Mouse (Mus musculus): Measurements from ENCODE around the gene Cdyl2. TPM values are rescaled to one million over a fixed set of nuclear protein-coding genes. Genes with fewer than 3 reads are reported as not detected.

The Cdyl2 gene
- total RNA-seq, 2 experiments from 2014 or later: 16.8 to 23.2 TPM

DNA sequence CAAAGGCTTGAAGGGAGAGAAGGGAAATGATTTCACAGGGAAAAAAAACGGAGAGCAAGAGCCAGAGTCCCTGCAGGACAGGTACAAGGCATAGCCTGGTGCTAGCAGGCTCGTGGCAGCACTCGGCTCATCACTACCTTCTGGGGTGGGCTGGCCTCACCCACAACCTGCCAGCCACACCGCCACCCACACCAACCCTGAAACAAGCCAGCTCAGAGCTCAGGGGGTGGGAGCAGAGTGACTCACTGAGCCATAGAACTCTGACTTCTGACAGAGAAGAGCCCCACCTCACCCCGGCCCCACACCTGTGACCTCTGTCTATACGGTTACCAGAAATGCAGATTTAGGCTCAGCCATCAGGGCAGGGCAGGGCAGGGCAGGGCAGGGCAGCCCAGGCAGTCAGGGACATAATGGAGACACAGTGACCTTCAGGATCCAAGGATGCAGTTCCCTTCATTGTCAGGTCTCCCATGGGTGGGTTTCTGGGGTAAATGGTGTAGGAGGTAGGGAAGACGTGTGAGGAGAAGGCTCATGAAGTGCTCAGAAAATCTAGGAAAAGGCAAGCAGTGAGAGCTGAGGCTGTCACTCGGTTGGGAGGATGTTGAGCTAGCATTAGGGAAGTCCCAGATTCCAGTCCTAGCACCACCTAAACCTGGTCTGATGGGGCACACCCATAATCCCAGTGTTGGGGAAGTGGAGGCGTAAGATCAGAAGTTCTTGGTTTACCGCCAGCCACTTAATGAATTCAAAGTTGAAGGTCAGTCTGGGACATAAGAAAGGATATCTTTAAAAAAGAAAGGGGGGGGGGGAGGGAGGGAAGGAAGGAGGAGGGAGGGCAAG, 58.6 kb downstream of the Cdyl2 start:
- DNase-seq (ENCODE audit: low spot score in 2 of 2): peak; percentile 32 to 53
- intact Hi-C loops (cut with DNase I): loop anchor here (5.0 kb wide), 2 partner anchors 52 to 58 kb away; partner anchors contain the start of gene Cdyl2

DNA sequence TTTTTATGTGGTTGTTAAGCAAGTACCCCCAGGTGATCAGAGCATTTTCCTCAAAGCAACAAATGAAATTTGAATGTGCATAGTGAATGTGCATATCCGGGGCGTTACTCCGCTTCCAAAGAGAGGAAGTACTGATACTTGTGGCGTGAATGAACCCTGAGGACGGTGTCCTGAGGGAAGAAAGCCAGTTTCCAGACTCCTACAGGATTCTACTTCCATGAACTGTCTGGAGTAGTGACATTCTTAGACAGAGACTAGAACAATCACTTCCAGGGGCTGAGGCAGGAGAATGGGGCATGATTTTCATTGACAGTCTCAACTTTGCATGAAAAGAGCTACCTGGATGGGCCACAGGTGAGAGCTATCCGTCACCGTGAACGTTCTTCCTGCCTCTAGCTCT, 59.3 kb downstream of the Cdyl2 start:
- intact Hi-C loops (cut with DNase I): loop anchor here (5.0 kb wide), 2 partner anchors 51 to 59 kb away; partner anchors contain the start of gene Cdyl2
- DNase-seq (ENCODE audit: low spot score in 2 of 2): no peak

DNA sequence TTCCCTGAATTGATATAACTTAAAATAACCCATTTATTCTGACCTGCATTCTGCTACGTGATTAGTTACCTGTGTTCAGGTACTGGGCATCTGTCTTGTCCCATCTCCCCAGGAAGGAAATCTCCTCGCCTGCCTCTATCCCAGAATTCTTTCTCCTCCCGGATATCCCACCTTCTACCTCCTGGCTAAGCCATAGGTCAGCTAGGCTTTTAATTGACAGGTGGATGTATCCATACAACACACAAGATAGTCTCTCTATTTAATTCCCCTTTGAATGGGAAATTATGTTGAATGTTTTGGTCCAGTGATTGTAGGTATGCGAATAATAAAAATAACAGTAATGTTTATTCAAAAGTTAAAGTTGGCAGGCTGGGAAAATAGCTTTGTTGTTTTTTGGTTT, 59.7 kb downstream of the Cdyl2 start:
- intact Hi-C loops (cut with DNase I): loop anchor here (5.0 kb wide), 2 partner anchors 51 to 59 kb away; partner anchors contain the start of gene Cdyl2
- no peak for DNase-seq (ENCODE audit: low spot score in 2 of 2)

DNA sequence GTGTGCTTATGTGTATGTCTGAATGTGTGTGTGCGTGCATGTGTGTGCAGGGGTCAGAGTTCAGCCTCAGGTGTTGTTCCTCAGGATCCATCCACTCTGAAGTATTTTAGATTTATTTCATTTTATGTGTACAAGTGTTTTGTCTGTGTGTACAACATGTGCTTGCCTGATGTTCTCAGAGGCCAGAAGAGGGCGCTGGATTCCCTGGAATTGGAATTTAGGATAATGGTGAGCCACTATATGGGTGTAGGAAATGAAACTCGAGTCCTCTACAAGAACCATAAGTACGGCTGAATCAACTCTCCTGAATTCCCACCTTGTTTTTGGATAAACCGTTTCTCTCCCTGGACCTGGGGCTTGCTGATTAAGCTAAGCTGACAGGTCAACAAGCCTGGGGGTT, 61.2 kb downstream of the Cdyl2 start:
- no peak for DNase-seq (ENCODE audit: low spot score in 2 of 2)
- intact Hi-C loops (cut with DNase I): loop anchor here (5.0 kb wide), 2 partner anchors 49 to 61 kb away; partner anchors contain the start of gene Cdyl2

DNA sequence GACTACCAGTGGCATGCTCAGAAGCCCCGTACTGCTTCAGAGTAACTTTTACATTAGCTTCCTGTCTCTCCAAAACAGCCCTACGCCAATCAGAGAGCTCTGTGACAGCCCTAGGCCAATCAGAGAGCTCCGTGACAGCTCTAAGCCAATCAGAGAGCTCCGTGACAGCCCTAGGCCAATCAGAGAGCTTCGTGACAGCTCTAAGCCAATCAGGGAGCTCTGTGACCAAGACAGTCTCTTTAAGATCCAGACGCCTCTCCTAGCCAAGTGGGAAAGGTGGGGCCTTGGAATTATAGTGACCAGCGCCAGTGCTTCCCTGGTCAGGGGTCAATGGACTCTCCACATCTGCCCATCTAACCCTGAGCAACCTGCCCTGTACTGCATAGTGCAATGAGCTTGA, 62.2 kb downstream of the Cdyl2 start:
- intact Hi-C loops (cut with DNase I): loop anchor here (5.0 kb wide), 2 partner anchors 48 to 62 kb away; partner anchors contain the start of gene Cdyl2
- no peak for DNase-seq (ENCODE audit: low spot score in 2 of 2)

DNA sequence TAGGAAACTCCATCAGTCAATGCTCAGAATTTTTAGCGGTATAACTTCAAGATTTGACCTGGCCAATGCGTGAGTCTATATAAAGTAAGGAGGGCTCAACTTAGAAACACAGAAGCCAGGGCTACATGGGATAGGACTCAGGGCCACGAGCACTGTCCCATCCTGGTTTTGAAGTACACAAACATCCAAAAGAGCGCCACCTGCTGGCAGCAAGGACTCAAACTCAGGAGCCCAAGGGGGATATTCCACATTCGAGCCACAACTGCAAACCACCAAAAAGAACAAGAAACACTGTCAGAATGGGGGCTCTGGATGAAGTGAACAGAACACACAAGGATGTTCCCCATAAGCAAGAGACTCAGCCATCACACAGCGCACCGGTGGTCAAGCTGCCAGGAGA, 63.8 kb downstream of the Cdyl2 start:
- intact Hi-C loops (cut with DNase I): loop anchor here (10.0 kb wide), 1 partner anchor 196 kb away; no protein-coding TSS in a partner anchor
- DNase-seq (ENCODE audit: low spot score in 2 of 2): no peak

DNA sequence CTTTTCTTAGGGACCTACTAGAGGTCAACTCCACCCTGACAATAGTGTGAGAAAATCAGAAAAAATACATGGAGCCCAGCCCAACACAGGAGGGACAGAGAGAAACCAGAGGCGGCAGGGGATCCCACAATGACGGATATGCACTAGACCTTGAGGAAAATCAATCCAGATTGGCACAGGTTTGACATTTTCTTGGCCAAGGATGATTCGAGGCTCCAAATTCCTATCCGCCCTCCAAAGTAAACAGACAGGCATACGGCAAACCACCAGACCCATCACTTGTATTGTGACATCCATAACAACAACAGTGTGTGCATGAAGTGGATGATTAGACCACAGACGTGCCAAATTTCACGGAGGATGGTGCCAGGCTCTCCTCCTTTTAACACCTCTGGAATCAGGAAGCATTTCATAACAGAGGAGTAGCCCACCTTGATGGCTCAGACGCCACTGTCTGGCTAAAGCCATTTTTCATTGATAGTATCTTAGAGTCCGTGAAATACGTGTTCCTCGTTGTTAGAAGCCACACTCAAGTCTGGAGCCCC, 65.9 kb downstream of the Cdyl2 start:
- DNase-seq (ENCODE audit: low spot score in 2 of 2): no peak
- intact Hi-C loops (cut with DNase I): loop anchor here (10.0 kb wide), 1 partner anchor 198 kb away; no protein-coding TSS in a partner anchor

DNA sequence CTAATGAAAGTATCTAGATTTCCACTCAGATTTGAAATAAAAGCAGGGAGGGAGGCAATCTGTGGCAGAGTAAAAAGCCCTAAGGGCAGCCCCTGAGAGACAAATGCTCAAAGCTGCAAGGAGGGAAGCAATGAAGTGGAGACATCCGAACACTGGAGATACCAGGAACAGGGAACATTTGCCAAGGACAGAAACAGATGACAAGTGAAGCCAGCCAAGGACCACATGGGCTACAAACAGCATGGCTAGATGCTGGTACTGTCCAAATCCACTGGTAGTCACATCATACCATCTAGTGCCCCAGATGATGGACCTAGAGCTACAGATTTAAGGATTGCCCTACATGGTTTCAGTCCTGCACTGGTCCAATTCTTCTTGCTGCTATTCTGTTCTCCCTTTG, 71.3 kb downstream of the Cdyl2 start:
- intact Hi-C loops (cut with DNase I): loop anchor here (10.0 kb wide), 1 partner anchor 203 kb away; no protein-coding TSS in a partner anchor
- DNase-seq (ENCODE audit: low spot score in 2 of 2): no peak

DNA sequence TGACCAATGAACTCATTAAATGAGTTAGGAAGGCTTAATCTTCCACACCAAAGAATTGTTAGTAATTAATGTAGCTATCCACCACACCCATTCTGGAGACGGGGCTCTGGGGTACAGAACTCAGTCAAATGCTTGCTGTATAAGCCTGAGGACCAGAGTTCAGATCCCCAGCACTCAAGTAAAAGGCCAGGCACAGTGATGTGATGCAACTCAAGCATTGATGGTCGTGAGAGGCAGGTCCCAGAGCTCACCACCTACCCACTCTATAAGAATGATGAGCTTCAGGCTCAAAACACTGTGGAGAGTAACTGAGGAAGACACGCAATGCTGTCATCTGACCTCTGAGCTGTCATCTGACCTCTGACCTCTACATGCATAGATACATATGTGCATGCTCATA, 76.0 kb downstream of the Cdyl2 start:
- intact Hi-C loops (cut with DNase I): no loop called here
- DNase-seq (ENCODE audit: low spot score in 2 of 2): no peak

DNA sequence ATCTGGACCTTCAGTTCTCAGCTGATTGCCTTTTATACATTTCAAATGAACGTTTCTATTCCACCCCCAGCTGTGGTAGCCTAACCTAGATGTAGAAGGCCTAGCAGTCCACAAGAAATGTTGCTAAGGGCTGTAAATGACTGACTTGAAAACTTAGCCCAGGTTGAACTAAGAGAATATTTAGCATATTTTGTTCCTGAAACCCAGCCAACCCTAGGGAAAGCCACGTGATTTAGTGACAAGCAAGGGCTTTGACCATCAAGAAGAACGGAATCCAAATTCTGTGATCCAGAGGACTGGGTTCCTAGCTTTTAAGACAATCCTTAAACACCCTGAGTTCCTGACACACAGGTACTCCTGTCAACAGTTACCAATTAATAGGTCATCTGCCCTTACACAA, 77.9 kb downstream of the Cdyl2 start:
- intact Hi-C loops (cut with DNase I): no loop called here

DNA sequence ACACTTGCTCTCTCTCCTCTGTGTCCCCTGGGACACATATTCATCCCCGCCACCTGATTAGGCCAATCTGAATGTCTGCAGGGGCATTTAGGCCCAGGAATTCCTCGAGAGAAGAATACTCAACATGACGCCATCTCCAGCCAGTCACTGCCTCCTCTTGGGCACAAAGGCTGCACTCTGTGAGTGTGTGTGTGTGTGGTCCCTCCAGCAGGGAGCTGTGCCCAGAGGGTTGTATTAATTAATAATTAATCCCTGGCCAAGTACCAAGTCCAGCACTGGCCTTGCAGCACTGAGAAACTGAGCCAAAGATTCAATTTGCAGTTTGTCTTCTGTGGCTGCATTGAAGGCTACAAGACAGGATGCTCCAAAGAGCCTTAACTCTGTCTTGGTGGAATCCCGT, 79.8 kb downstream of the Cdyl2 start:
- no peak for DNase-seq (ENCODE audit: low spot score in 2 of 2)
- intact Hi-C loops (cut with DNase I): no loop called here

More for the DNA sequence above, 77.9 kb downstream of the Cdyl2 start:
- no peak for DNase-seq (ENCODE audit: low spot score in 2 of 2)

DNA sequence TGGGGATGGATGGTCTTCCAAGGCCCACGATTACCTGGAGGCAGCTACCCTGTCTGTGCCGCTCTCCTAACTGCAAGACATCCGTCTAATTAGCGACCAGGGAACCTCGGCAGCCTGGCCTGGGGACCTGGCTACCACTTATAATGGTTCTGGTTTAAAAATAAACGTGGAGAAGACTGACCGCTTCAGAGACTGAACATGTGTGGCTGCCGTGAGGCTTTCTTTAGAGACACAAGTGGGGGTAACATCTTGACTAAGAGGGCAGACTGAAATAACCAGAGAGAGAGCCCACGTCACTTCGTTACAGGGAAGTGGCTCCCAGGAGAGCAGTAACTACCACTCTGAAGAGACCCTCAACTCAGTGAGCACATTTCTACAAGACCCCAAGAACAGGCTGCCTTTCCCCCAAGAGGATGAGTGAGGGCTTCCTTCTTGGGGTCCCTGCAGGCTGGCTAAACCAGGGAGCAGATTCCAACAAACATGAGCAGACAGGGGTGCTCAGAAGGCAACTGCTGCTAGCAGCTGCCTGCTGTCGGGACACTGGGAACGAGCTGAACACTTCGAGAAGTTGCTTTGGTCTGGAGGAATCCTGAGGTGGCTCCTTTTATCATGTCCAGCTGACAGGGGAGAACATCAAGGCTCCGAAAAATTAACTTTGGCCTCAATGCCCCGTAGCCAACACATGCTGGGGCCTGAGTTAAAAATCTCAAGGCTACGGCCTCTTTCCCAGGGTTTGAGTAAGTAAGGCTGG, 82.6 kb downstream of the Cdyl2 start:
- no peak for DNase-seq (ENCODE audit: low spot score in 2 of 2)
- intact Hi-C loops (cut with DNase I): no loop called here

DNA sequence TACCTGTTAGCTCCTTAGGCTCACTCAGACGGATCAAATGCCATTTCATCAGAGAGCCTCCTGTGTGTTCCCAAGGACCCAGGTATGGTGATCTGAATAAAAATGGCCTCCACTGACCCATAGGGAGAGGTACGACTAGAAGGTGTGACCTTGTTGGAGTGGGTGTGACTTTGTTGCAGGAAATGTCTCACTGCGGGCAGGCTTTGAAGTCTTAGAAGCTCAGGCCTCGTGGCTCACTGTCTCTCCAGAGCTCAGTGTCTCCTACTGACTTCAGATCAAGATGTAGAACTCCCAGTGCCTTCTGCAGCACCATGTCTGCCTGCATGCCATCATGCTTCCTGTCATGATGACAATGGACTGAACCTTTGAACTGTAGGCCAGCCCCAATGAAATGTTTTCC, 87.4 kb downstream of the Cdyl2 start:
- intact Hi-C loops (cut with DNase I): no loop called here
- no peak for DNase-seq (ENCODE audit: low spot score in 2 of 2)

DNA sequence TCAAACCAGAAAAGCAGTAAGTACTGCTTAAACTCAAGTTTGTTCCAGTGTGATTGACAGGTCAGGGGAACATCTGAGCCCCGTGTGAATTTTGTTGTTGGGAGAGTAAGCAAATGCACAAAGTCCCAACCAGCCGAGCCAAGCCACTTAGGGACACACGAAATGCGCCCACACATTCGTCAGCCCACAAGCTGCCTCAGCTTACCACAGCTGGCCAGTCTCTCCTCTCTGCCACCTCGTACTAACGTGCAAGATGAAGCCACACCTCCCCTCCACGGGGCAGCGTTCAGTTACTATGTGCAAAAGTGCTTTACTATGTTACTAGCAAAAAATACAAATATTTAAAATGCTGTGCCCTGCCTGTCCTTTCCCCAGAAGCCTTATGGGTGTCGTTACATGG, 91.9 kb downstream of the Cdyl2 start:
- intact Hi-C loops (cut with DNase I): no loop called here
- no peak for DNase-seq (ENCODE audit: low spot score in 2 of 2)

DNA sequence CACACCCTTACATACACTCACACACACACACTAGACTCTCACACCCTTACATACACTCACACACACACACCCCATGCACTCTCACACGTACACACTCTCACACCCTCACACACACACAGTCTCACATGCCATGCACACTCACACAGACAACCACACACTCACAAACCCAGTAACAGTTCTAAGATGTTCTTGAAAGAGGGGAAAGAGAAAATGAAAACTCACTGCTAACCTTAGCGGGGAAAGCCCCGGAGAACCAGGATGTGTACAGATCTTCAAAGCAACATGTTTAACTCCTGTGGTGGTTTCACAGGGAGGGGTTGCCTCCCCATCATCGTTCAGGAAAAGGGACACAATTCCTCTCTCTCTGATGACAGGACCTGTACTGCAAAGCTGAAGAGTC, 94.8 kb downstream of the Cdyl2 start:
- DNase-seq (ENCODE audit: low spot score in 2 of 2): no peak
- intact Hi-C loops (cut with DNase I): no loop called here

DNA sequence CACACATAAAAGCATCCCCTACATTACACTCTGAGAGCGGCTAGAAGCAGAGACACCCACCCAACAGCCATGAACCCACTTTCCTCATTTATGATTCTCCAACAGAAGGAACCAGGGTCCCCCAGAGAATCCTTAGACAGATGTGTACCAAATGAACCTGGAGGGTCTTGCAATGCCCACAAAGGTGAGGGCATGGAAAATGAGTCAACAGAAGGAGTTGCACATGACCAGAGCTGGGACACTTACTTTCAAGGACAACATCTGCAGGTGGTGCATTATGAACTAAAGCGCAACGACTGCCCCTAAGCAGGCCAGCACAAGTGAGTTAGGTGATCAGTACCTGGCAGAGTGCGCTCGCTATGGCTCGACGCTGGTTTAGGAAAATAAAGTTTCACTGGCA, 95.6 kb downstream of the Cdyl2 start:
- intact Hi-C loops (cut with DNase I): no loop called here
- DNase-seq (ENCODE audit: low spot score in 2 of 2): no peak

DNA sequence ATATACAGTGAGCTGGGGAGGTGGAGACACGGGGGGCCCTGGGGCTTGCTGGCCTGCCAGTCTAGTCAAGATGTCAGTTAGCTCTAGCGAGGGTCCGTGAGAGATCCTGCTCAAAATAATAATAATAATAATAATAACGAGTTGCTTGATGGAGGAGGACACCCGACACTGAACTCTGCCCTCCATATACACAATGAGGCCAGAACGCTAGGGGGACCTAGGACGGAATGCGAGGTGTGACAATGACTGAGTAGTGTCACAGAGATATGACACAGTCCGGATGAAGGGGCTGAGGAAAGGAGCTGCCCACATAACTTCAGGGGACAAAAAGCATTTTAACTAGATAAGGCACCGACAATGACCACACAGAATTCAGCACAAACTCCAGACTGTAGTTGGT, 96.4 kb downstream of the Cdyl2 start:
- intact Hi-C loops (cut with DNase I): no loop called here
- no peak for DNase-seq (ENCODE audit: low spot score in 2 of 2)

DNA sequence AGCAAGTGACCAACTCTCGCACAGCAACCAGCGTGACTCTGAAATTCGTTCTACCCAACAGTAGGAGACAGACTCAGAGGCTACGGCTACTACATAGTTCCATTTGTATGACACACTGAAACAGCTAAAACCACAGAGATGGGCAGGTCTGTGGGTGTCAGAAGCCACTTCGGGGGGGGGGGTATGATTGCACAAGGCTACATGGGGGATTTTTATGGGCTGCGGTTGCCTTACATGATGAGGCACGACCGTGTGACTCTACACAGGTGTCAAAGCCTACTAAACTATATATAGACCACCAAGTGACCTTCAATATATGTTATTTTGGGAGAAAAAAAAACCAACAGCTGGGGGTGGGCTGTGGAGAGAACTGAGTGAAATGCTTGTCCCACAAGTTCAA, 96.8 kb downstream of the Cdyl2 start:
- no peak for DNase-seq (ENCODE audit: low spot score in 2 of 2)
- intact Hi-C loops (cut with DNase I): no loop called here

DNA sequence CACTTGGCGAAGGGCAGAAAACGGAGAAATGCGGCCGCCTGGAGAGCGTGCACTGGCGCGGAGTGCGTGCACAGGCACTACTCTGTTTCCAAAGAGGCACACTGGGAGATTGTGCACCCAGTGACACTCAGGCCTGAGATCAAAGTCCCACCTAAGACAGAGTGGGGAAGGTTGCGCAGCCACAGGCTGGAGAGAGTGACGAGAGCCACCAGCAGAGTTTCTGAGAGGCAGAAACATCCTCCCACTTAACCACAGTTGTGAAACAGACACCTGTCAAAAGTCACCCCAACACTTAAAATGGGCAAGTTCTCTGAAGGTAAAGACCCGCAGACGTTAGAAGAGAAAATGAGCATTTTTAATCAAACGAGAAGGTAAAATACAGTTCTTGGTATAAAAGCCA, 97.5 kb downstream of the Cdyl2 start:
- intact Hi-C loops (cut with DNase I): no loop called here
- DNase-seq (ENCODE audit: low spot score in 2 of 2): no peak

DNA sequence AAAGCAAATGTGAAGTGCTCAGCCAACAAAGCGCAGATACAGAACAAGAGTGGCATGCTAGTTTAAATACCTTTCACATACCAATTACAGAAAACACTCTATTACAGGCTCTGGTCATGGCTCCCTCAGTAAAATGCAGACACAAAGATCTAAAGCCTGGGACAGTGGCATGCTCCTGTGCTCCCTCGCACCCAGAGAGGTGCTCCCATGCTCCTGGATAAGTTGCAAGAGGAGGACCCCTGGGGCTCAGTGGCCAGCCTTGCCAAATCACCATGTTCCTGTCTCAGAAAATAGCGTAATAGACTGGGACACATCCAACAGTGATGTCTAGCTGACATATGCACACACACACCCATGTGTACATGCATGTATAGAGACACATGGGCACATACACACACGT, 98.4 kb downstream of the Cdyl2 start:
- intact Hi-C loops (cut with DNase I): no loop called here
- no peak for DNase-seq (ENCODE audit: low spot score in 2 of 2)
